Mouse (Mus musculus) adrenal gland, postnatal 14 days (tissue): ENCODE results near the gene Cbarp. TPM values are rescaled to one million over a fixed set of nuclear protein-coding genes. Genes with fewer than 3 reads are reported as not detected.
"Not testable (repeated sequence)": the region's sequence is repeated elsewhere in the genome, so short reads cannot be mapped to it uniquely, and the experiment has no call there.

Experiments used
- DNase-seq: peaks from one replicate; pipeline ENCODE4 v3.0.0; 2021; ENCODE audit warnings: mixed read lengths
- total RNA-seq: library from RNA; stranded (reverse); gene quantifications from 2 replicates; pipeline ENCODE4 v1.2.3, GENCODE M21; 2021

The Cbarp gene
- total RNA-seq, 1 experiment from 2014 or later, result 137 TPM

DNA sequence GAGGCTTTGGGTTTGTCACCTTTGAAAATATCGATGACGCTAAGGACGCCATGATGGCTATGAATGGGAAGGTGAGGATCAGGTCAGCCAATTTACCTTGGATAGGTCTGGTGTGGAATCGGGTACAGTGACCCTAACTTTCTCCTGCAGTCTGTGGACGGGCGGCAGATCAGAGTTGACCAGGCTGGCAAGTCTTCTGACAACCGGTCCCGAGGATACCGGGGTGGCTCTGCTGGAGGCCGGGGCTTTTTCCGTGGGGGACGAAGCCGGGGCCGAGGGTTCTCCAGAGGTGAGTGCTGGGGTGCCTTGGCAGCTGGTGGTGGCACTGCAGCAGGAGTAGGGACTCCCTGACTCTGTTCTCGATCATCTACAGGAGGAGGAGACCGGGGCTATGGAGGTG lies 29.4 kb upstream of the Cbarp start:
- no peak for DNase-seq

DNA sequence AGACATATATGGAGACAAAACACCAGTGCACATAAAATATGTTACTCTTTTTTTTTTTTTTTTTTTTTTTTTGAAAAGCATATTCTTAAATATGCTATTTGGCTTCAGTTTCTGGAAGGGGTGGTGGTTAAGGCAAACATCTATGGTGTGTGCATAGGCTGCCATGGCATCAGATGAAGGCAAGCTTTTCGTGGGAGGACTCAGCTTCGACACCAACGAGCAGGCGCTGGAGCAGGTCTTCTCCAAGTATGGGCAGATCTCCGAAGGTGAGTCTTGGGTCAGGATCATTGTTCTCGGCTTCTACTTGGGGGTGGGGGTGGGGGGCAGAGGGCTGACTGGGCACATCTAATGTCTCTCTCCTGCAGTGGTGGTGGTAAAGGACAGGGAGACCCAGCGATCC lies 29.0 kb upstream of the Cbarp start:
- DNase-seq, result no peak

DNA sequence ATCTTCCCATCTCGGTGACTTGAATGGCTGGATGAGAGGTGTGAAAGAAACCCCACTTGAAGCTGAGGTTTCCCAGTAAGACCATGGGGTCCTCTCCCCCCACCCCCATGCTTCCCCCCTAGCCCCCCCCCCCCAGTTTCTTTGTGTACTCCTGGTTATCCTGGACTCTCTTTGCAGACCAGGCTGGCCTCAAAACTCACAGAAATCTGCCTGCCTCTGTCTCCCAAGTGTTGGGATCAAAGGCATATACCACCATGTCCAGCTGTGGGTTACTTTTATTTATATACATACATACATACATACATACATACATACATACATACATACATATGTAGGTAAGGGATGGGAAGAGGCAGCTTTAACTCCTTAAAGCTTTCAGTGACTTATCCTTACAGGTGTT lies 28.4 kb upstream of the Cbarp start:
- DNase-seq, result no peak

DNA sequence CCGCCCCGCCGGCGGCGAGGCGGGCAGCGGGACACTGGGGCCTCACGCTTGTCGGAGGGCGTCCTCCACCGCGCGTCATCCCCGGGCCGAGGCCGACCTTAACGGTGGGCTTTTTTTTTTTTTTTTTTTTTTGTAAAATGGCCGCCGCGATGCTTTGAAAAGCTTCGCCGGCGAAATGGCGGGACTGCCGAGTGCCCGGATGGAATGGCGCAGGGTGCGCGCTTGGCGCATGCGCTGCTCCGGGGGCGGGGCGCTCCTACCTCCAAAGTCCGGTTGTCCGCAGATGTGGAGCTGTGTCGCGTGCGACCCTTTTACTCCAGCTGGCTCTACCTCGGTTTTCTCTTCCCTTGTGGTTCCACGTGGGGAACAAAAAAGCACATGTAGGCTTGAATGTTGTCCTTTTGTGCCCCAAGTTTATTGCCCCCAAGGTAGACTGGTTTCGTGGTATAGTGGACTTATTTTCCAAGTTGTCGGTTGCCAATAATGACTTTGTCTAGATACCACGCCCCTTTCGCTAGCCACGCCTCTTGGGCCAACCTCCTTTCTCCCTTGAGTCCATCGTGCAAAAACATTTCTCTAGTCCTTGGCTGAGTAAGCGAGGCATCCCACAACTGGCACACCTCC lies 27.5 kb upstream of the Cbarp start:
- DNase-seq, result peak; percentile 97

GRCm38 (mm10) chr10:80167460-80168037 lies 26.9 kb upstream of the Cbarp start:
- DNase-seq, result peak; percentile 99

DNA sequence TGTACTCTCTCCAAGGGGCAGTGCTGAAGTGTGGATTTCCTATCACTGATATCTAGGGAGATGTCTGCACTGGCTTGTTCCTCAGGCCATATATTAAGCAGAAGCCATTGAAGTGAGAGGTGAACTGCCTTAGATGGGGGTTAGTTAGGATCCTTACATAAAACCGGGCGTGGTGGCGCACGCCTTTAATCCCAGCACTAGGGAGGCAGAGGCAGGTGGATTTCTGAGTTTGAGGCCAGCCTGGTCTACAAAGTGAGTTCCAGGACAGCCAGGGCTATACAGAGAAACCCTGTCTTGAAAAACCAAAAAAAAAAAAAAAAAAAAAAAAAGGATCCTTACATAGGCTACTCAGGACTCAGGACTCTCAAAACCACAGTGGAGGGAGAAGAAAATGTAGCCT lies 25.5 kb upstream of the Cbarp start:
- not testable (repeated sequence) for DNase-seq

- peak; percentile 79 for DNase-seq
Observed at GRCm38 (mm10) chr10:80165392-80166128, 24.9 kb upstream of the Cbarp start, which contains the start of gene Cirbp. Cirbp (plus strand) TSS chr10:80165985.

DNA sequence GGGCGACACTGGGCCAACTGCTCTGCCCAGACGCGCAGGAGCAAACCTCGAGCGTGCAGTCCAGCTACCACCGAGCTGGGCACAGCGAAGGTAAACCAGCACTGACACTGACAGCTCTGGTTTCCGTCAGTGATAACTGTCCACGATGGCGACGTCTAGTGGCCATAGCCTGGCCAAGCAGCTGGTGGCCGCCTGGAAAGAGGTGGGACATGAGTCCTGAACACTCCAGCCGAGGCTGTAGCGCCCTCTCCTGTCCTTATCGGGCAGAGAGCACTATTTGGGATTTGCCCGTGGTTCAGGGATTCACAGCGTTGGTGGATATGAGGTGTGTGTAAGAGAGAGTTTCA lies 24.3 kb upstream of the Cbarp start:
- peak; percentile 98 for DNase-seq

DNA sequence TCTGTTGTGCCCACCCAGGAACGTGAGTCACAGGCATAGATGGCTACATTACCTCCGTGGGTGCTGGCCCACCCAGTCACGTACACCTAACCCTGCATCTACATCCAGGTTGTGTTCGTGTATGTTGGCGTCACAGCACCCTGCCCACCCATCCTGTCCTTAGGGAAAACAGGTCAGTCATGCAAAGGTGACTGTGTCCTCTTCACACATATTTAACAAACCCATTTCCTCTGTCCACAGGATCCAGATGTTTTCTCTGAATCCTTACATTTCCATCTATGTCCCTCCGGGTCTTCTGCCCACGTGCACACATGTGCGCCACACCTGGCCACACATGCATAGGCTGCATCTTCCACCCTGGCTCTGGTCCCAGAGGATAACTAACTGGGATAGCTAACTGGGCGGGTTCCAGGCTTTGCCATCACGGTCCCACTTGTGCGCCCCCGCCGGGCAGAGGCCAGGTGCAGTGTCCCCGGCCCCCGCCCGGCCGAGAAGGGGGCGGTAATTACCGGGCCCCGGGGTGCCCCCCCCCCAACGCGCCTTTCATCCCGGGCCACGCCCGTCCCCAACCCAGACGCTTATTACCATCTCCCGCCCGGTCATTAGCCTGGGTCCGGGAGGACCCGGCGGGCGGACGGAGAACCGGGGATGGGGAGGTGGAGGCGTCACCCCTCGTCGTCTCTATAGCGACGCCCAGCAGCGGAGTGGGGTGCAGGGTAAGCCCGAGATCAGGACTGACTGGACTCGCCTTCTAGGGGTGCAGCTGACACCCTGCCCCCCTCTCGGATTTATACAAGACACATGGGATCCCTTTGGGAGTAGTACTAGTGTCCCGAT lies 23.7 kb upstream of the Cbarp start:
- peak; percentile 43 for DNase-seq

GRCm38 (mm10) chr10:80163721-80164120 lies 23.1 kb upstream of the Cbarp start:
- DNase-seq, result peak; percentile 86

GRCm38 (mm10) chr10:80162716-80163299 lies 22.2 kb upstream of the Cbarp start:
- peak; percentile 14 for DNase-seq

- peak; percentile 7 for DNase-seq
Observed at GRCm38 (mm10) chr10:80162243-80162608, 21.6 kb upstream of the Cbarp start.

GRCm38 (mm10) chr10:80161522-80162242 lies 21.0 kb upstream of the Cbarp start:
- DNase-seq, result peak; percentile 48

DNA sequence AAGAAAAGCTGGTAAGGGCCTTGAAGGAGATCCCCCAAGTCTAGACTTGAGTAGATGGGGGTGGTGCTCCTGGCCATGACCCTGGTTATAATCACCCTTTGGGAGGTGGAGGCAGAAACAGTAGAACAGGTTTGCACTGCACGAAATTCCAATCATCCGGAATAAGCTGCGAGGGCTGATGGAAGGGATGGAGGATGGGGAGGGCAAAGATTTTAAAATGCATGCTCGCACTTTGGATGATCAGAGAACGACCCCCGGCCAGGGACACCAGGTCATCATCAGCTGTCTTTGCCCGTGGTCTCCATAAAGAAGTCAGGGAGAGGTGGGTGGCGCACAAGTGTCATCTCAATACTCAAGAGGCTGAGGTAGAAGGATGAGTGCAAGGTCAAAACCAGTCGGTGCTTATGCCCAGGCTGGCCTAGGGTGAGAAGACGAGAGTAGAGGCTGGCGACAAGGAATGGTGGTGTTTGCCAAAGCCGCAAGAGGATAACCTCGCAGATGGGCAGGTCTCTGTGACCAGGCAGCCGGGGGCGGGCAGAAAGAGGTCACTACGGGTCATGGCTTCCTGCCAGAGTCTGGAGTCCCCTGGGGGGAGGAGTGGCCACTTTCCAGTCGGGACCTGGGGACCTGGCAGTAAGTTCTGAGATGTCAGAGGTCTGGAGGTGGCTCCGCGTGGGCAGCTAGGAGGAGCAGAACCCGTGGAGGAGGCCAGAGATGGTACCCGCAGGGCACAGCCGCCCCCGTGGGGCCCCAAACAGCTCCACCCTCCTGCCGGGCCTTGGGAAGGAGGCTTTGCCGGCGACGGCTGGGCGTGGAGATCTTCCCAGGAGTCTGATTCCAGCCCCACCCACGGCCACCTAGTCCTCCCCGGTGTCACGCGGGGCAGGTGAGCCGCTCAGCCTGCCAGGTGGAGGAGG lies 20.1 kb upstream of the Cbarp start:
- DNase-seq, result peak; percentile 96

DNA sequence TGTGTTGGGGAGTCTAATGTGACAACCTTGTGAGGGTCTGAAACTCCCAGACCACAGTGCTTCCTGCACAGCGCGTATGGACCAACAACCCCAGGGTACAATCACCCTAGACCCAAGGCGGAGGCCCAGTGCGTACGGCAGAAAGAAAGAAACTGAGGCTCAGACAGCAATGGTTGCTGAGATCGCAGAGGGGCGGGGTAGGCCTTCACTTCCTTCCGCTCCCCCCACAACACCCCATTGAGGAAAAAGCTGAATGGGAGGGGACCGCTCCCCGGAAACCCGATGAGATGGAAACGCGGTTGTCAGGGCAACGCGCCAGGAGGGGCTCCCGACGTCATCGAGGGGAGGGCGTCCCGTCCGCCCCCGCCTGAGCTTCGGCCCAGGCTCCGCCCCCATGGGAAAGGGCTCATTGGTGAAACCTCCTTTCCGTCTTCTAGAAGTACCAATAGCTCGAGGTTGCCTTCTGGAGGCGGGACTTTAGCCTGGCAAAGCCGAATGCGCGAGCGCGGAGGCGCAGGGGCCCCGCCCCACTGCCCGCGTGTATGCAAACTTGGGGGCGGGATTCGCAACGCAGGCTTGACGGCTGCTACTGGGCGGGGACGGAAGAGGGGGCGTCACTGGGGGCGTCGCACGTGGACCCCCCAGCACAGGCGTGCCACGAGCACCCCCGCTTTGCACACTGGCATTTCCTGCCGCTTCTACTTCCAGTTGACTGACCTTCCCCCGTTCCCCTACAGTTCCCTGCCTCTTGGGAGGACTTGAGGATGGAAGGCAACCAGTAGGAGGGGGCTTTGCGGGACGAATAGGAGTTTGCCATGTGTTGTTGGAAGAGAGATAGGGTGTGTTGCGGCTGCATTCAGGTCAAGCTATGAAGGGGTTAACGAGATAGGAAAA lies 19.2 kb upstream of the Cbarp start:
- DNase-seq, result peak; percentile 99

- DNase-seq, result peak; percentile 71
Observed at GRCm38 (mm10) chr10:80159021-80159560, 18.5 kb upstream of the Cbarp start.

GRCm38 (mm10) chr10:80158307-80158986 lies 17.8 kb upstream of the Cbarp start:
- peak; percentile 82 for DNase-seq

DNA sequence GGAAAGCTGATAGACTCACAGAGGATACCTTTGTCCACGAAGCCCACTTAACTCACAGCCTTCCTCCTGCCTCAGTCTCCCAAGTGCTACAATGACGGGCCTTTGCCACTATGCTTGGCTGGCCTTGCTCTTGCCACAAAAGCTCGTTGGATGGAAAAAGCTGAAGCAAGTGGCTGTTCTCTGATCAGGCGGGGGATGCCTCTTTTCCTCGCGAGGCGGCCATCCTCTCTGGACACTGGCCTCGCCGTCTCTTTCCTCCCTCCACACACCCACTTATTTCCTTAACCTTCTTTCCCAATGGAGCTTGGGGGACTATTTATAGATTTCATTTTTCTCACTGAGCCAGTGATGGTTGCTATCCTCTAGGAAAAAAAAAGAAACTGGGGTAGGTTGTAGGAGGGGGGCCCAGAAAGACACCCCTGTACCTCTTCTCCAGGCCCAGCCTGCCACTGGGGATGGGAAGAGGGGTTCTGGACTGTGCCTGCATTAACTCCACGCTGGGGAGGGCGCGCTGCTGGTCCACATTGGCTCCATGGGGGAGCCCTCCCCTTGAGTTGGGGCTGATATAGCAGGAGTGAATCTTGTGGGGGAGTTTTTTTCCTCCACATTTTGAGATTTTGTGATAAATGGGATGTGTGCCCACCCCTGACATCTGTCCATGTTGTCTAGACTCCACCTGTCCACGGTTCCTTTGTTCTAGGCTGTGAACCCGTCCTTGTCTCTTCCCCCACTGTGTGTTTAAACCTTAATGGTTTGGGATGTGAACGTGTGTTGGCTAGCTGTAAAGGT lies 16.7 kb upstream of the Cbarp start:
- DNase-seq, result no peak
